Mouse (Mus musculus): ENCODE data around the gene Ttf2.

DNA sequence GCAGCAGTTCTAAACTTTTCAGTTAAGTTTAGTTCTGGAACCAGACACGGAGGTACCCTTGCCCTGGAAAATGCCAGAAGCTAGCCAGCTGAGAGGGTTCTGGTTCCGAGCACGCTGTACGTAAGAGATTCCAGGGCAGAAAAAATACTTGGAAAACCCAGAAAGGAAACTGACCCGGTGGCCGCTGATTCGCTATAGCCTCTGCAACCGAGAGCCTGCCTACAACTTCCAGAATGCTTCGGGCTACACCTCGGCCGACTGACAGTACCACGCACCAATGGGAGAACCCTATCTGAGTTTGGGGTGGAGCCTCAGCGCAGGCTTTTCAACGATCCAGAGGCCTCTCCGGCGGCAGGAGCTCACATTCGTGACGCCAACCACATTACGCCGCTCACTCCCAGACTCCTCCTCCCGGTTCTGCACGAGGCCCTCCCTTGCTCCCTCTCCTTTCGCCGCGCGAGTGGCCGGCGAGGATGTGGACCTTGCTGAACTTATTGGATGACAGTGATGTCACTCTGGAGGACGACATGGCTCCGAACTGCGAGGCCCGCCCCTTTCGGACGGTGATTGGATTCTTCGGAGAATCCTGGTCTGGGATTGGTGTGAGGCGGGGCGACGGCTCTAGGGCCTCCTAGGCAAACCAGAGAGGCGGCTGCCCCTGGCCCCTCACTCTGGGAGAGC is 47.5 kb downstream of the Ttf2 start, which contains the start of gene Trim45:
- no peak for TF ChIP-seq CTCF (IDR thresholded peaks at IDR 0.05; ENCODE audit: low read depth)
- no peak for TF ChIP-seq EP300 (IDR thresholded peaks at IDR 0.05; ENCODE audit: low read depth)

All from liver, postnatal 0 days (tissue).